Mouse (Mus musculus): Measurements from ENCODE around the gene Pebp1. TPM values are rescaled to one million over a fixed set of nuclear protein-coding genes. Genes with fewer than 3 reads are reported as not detected.

Pebp1 gene
- polyA plus RNA-seq, 1 experiment, result 521 TPM

DNA sequence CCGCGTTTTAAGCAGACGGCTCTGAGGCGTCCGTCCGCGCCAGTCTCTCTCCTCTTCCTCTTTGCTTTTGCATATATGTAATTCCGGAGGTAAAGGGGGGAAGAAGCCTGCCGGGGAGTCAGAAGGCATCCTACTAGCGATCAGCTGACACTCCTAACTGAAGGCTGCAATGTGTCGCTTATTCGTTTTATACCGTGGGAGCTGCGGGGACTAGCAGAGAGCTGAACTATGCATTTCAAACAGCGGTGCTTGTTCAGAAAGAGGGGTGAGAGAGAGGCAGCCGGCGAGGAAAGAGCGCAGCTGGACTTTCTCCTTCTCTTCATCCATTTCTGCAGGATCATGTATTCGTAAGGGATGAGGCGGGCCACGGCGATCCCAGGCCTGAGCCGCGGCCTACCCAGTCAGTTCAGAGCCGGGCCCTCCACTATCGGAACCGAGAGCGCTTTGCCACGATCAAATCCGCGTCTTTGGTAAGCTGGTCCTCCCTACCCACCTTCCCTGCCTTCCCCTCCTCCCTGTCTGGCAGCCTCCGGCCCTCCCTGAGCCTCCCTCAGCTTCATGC is 46.6 kb downstream of the Pebp1 start:
- no peak for DNase-seq (ENCODE audit: low spot score)

DNA sequence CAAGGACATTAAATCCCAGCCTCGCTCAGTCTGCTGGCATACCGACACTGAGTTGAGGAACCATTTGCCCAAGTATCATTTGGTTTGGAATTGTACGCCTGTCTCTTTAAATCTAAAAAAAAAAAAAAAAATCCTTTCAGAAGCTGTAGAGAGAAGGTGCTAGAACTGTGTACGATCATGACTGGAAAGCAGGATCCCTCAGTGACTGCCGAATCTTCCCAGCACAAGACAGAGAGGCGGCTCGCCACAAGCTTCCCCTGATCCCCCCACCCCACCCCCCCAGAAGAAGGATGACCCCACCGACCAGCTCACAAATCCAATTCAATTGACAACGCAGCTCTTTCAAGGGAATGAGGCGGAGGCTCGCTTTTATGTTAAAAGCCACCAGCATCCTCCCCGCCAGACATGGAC is 47.1 kb downstream of the Pebp1 start:
- no peak for DNase-seq (ENCODE audit: low spot score)

DNA sequence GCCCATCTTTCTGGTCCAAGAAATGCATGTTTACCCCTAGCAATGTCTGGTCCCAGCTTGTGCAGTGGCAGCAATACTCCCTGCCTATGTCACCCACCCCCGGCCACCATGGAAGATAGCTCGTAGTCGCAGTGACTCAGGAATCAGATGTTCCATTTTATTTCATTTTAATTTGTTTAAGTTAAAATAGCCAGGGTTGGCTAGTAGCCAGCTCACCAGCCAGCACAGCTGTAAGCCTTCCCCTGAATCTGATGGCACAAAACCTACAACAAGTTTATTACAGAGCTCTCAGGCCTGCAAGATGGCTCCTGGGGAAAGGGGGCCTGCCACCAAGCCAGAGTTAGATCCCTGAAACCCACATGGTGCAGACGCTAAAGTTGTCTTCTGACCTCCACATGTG is 48.3 kb downstream of the Pebp1 start:
- DNase-seq (ENCODE audit: low spot score), result no peak

DNA sequence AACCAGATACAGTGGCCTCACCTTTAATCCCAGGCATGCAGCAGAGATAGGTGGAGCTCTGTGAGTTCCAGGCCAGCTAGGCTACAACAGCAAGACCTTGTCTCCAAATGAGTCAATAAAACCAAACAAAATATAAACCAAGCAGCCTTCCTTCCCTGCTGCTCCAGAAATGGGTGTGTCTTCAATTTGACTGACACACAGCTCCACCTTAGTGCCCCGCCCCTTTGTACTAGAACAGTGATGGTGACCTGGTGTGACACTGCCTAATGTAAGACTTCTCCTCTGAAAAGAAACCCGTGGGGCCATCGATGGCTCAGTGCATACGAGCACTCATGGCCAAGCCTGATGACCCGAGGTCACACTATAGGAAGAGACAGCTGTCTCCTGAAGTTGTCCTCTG is 50.9 kb downstream of the Pebp1 start:
- no peak for DNase-seq (ENCODE audit: low spot score)

Other genes with a start within 250 kb of the Pebp1 start
- gene Suds3, start 171.5 kb downstream of the Pebp1 start, polyA plus RNA-seq (2012; rRNA removed), result 69.9 and 73.2 TPM in 2 replicates
- 18.1 and 21.7 TPM in 2 replicates for gene Taok3, start 167.5 kb downstream of the Pebp1 start, polyA plus RNA-seq (2012; rRNA removed)
- 35.6 and 36.4 TPM in 2 replicates for gene Vsig10, start 31.5 kb upstream of the Pebp1 start, polyA plus RNA-seq (2012; rRNA removed)
- 86.6 and 94.6 TPM in 2 replicates for gene Wsb2, start 69.7 kb upstream of the Pebp1 start, polyA plus RNA-seq (2012; rRNA removed)
- gene Rfc5, start 101.4 kb upstream of the Pebp1 start, polyA plus RNA-seq (2012; rRNA removed), result 13.0 and 15.4 TPM in 2 replicates
- 0.83 and 1.9 TPM in 2 replicates for gene Ksr2, start 126.4 kb upstream of the Pebp1 start, polyA plus RNA-seq (2012; rRNA removed)